Mouse (Mus musculus): Measurements from ENCODE around the gene Chd6.

DNA sequence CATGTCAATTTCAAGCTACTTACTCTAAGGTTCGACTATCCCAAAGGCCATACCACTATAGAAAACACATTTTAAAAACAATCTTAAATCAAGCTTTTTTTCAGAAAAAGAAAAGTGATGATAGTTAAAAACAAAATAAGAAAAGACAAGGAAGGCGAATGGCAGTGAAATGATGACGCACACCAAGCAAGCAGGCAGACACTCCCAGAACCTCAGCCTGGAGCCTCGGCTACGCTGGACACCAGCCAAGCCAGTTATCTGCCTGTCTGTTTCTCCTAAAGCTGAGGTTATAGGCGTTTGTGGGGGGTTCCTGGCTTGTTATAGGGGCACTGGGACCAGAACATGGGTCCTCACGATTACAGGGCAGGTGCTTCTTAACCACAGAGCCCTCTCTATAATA is 76.5 kb downstream of the Chd6 start:
- TF ChIP-seq CTCF (IDR thresholded peaks at IDR 0.05; ENCODE audit: control insufficient read depth, insufficient read depth, low read length) (no peak), POLR2A (IDR thresholded peaks at IDR 0.05; ENCODE audit: borderline replicate concordance, control insufficient read depth, low read depth, low read length) (no peak)

All from bone marrow, adult 2 months (tissue).